Mouse (Mus musculus): Measurements from ENCODE around the gene Aprt. TPM values are rescaled to one million over a fixed set of nuclear protein-coding genes. Genes with fewer than 3 reads are reported as not detected.

Gene Aprt
- total RNA-seq (2017): 80.7 and 87.1 TPM in 2 replicates

DNA sequence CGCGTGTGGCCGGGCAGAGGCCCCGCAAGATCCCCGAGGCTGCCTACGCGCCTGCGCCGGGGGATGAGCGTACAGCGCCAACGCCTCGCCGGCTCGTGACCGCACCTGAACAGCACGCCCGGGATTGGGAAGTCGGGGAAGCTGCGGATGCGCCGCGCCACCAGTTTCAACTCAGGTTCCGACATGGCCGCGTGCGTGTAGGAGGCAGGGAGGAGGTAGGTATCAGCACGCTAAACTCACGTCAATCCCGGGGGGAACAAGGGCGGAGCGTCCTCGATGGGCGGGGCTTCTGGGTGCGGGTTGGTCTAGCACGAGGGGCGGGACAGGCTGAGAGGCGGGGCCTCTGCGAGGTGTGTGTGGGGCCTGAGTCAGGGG is at the start of gene Aprt:
Gene Aprt, minus strand, starts transcription at position 262 of the 375 bp plus-strand sequence.
- ATAC-seq (replicated peaks in 1 of 2; ENCODE audit: insufficient read depth in 1 of 2, low FRiP score in 2 of 2, low TSS enrichment in 1 of 2, low read depth in 1 of 2, poor library complexity in 2 of 2, severe bottlenecking in 2 of 2): peak; percentile 88 to 96

DNA sequence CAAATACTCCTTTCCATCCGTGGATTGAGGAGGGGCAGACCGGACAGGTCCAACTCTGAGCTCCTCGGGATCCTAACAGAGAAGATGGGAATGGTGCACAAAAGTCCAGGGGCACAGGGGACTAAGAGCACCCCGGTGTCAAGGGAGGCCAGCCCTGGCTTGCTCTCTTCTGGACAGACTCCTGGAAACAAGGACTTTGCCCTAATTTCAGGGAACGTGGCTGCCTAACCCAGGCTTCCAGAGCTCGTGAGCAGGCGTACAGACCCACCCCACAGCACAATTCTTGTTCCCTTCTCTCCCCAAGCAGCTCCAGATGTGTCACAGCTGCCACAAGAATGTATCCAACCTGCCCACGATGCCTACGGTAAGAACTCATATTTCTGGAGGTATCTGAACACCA is 49.1 kb upstream of the Aprt start:
- ATAC-seq (replicated peaks in 1 of 2; ENCODE audit: insufficient read depth in 1 of 2, low FRiP score in 2 of 2, low TSS enrichment in 1 of 2, low read depth in 1 of 2, poor library complexity in 2 of 2, severe bottlenecking in 2 of 2): no peak

DNA sequence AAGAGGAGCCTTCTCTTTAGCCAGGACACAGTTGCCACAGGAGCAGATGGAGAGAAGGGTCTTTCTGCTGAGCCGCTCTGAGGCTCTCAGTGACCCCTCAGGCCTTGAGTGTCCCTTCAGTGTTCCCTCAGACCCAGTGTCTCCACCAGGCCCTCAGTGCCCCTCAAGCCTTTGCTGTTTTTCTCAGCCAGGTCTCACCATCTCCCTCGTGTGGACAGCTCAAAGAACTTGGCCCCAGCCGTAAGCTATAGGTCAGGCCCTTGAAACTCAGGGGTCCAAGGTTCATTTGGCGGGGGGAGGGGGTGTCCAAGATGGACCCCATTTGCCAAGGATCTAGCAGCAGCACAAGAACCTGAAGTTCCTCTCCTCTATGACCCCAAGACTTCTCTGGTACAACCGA is 47.9 kb upstream of the Aprt start:
- no peak for ATAC-seq (replicated peaks in 1 of 2; ENCODE audit: insufficient read depth in 1 of 2, low FRiP score in 2 of 2, low TSS enrichment in 1 of 2, low read depth in 1 of 2, poor library complexity in 2 of 2, severe bottlenecking in 2 of 2)

DNA sequence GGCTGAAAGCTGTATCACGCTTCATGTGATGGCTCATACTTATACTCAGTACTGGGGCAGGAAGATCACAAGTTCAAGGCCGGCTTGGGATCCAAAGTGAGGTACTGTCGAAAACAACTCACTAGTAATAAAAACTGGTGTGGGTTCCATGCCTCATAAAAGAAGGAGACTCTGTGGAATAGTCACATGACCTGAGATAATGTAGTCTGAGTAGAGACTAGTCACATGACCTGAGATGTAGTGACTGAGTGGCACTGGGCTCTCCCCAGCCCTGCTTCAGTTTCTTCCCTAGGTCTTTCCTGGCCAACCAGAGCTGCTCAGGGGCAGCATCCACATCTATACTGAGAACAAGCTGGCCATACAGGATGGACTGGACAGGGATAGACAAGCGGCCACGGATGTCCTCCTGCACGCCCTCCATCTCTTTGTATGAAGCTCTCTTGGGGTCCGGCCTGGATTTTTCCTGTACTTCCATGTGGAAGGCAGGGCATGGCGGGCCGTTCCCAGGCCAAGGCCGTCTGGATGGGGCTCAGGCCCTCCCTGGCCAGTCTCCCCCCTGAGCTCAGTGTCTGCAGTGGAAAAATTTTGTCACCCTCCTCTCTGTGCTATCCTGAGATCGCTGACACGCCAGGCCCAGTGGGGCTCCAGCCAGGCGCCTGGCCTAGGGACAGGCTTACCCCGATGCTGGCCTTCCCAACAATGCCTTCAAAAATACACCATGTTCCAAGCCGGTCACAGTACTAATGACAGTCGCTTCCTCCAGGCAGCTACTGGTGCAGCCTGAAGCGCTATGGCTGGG is 47.3 kb upstream of the Aprt start:
- ATAC-seq (replicated peaks in 1 of 2; ENCODE audit: insufficient read depth in 1 of 2, low FRiP score in 2 of 2, low TSS enrichment in 1 of 2, low read depth in 1 of 2, poor library complexity in 2 of 2, severe bottlenecking in 2 of 2): no peak

DNA sequence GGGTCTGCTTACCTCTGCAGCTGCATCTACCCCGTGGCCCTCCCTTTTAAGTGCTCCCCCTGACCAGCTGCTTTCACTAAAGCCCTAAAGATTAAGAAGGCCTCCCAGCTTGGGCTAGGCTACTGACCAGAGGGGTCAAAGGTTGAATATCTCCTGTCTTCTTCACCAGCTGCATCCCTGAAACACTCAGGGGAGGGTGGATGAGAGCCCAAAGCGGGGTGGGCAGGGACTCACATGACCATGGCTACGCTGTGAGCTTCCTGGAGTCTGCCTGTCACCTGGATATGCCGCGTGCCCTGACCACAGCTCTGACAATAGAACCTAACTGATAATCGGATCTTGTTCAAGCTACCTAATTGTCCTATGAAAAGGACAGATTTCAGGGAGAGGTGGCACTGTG is 46.0 kb upstream of the Aprt start, which contains the start of gene Pabpn1l:
Gene Pabpn1l, minus strand, starts transcription at position 13 of the 400 bp plus-strand sequence.
- ATAC-seq (replicated peaks in 1 of 2; ENCODE audit: insufficient read depth in 1 of 2, low FRiP score in 2 of 2, low TSS enrichment in 1 of 2, low read depth in 1 of 2, poor library complexity in 2 of 2, severe bottlenecking in 2 of 2): no peak

DNA sequence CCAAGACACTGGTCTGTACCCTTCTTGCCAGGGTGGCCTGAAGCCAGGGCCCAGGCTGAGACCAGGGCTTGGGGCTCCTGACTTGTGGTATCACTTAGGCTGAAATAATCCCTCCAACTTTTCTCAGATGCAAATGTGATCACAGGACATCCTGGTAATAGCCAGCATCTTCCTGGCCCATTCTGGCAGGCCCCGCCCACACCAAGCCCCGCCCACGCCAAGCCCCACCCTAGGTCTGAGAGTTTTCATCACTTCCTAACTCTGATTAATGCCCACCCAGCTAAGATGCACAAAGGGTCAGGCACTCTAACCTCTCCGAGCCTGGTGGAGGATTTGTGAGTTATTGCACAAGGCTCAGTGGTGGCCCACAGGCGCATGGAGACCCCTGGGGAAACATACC is 43.7 kb upstream of the Aprt start:
- no peak for ATAC-seq (replicated peaks in 1 of 2; ENCODE audit: insufficient read depth in 1 of 2, low FRiP score in 2 of 2, low TSS enrichment in 1 of 2, low read depth in 1 of 2, poor library complexity in 2 of 2, severe bottlenecking in 2 of 2)

DNA sequence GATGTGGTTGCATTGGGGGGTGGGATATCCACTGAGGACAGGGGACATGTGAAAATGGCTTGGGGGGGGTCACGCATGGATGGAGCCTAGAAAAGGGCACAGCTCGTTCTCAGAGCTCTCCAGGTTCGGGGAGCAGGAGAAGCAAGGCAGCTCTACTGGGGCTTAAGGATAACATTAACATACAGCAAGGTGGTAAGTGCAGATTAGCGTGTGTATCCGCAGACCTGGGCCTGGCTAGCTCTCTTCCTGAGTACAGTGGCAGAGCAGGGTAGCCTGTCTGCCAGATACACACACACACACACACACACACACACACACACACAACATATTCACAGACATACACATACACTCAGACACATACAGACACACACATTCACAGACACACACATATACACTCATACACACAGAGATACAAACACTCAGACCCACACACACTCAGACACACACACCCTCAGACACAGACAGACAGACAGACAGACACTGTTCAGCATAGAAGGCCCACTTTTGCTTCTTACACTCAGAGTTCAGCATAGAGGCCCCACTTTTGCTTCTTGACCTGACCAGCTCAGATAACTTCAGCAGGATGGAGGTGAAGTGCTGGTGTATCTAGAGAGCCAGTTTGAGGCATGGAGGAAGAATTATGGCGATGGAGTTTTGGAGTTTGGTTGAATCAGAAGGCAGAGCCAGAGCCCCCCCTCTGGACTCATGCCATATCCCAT is 42.1 kb upstream of the Aprt start:
- no peak for ATAC-seq (replicated peaks in 1 of 2; ENCODE audit: insufficient read depth in 1 of 2, low FRiP score in 2 of 2, low TSS enrichment in 1 of 2, low read depth in 1 of 2, poor library complexity in 2 of 2, severe bottlenecking in 2 of 2)

DNA sequence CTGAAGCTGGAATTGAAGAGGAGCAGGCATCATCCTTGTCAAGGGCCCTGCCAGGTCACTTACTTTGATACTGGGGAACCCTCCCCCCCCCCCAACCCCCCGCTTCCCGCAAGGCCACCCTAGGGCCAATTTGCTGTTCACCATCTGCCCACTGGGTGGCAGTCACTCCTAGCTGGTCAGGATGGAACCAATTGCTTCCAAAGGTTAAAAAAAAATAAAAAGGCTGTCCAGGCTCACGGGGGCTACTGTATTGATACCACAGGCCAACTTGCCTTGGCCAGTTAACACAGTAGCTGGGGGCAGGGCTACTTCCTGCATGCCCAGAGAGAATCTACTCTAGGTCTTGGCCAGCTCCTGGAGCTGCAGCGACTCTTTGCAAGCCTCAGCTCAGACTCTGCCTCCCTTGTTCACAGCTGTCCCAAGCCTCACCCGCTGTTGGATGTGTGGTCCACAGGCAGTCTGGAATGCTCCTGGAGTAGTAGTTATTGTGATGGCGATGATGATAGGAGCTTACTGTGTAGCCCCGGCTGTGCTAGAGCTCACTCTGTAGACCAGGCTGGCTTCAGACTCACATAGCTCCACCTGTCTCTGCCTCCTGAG is 41.3 kb upstream of the Aprt start:
- peak; percentile 68; a peak in 3 of 4 replicates for ATAC-seq (replicated peaks in 1 of 2; ENCODE audit: insufficient read depth in 1 of 2, low FRiP score in 2 of 2, low TSS enrichment in 1 of 2, low read depth in 1 of 2, poor library complexity in 2 of 2, severe bottlenecking in 2 of 2)

DNA sequence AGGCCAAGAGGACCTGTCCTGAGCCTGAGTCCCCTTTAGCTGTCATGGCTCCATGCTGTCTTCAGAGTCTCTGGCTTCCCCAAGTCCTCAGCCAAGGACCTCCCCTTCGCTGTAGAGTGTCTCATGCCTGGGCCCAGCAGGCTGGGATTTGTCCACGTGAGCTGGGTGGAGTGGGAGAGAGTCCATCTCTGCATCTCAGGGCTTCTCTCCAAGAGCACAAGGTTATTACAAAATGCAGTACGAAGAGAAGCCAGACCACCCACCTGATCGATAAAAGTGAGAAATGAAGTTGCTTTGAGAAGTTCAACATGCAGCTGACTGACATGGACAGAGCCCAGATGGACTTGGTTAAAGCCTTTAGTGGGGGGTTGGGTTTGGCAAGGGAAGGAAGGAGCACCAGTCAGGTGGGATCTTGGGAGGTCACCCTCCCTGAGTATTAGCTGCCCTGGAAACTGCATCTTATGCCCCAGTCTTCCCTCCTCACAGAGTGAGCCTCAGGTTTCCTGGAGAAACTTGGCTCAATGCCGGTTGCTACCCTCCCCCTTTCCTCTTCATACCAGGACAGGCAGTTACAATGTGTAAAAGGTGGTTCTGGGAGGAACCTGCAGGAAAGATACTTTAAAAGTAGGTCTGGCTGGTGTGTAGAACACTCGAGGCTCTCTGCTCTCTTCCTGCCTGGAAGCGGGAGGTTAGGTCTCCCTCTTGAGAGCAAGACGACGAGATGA is 39.6 kb upstream of the Aprt start:
- ATAC-seq (replicated peaks in 1 of 2; ENCODE audit: insufficient read depth in 1 of 2, low FRiP score in 2 of 2, low TSS enrichment in 1 of 2, low read depth in 1 of 2, poor library complexity in 2 of 2, severe bottlenecking in 2 of 2): no peak

DNA sequence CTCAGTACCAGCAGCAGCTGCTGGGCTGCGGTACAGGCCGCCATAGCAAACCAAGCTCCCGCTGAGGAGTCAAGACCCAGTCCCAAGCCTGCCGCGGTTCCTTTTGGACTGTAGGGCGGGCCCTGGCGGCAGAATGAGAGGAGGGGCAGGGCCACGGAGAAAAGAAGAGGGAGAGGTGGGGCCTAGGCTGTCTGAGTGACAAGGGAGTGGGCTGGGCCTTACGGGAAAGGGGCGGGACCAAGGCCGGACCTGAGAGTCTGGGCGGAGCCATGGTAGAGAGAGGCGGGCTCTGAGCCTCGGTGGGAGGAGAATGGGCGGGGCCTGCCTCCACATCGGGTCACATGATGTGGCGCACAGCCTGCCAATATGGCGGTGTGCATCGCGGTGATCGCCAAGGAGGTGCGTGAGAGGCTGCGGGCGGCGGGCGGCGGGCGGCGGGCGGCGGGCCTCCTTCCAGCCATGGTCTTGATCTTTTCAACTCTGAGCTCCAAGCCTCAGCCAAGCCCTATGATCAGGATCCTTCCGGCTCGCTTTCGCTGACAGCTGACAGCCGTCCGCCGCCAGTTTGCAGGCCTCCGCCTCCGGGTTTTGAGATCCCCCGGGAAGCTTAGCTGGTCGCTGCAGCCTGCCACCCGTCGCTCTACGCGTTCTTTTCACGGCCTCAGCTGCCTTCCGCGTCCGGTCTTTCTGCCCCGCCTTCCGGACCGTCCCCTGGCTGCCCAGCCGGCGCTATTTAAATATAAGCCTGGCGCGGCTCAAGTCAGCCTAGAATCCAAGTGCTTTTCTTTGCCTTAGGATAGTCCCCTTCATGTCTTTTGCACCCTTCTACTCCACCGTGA is 34.8 kb upstream of the Aprt start, which contains the start of the genes Galns and Trappc2l:
Gene Galns, minus strand, starts transcription at position 169 of the 839 bp plus-strand sequence.
Gene Trappc2l, plus strand, starts transcription at position 346 of the 839 bp plus-strand sequence.
- peak; percentile 97 to 98 for ATAC-seq (replicated peaks in 1 of 2; ENCODE audit: insufficient read depth in 1 of 2, low FRiP score in 2 of 2, low TSS enrichment in 1 of 2, low read depth in 1 of 2, poor library complexity in 2 of 2, severe bottlenecking in 2 of 2)

DNA sequence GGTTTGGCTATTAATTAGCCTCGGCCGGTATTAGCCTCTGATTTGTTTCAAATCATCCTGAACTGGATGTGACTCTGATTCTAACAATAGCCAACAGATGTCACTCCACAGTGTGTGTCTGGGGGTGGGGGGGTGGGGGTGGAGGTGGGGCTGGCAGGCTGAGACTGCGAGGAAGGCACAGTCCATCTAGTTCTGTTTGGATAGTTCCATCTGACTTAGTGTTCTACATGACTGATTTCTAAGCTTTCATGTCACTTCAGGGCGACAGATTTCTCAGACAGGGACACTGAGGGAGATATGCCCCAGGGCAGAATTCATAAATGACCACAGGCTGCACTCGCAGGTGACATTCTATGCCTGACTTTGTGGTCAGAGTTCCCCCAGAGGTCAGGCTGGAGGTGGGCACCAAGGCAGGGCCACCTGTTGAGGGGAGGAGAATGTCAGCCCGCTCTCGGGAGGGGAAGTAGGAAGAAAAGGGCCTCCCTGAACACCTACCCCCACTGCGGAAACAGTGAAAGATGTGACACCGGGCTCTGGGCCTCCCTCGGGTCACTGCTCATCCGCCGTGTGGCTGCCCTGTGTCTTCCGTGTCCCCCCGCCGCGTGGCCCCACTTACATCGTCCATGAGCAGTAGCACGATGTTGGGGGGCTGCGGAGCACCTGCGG is 34.0 kb upstream of the Aprt start:
- ATAC-seq (replicated peaks in 1 of 2; ENCODE audit: insufficient read depth in 1 of 2, low FRiP score in 2 of 2, low TSS enrichment in 1 of 2, low read depth in 1 of 2, poor library complexity in 2 of 2, severe bottlenecking in 2 of 2): peak; percentile 25 to 45

DNA sequence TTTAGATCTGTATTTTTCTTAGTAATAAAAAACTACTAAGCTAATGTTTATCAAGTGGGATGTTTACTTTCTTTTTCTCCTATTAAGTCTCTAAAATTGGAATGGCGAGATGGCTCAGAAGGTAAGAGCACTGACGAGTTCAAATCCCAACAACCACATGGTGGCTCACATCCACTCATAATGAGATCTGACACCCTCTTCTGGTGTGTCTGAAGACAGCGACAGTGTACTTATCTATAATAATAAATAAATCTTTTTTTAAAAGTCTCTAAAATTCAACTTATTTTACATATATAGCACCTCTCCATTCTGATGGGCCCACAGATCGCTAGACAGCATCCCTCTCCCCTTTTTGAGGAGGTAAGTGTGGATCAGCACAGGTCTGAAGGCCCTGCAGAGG is 33.5 kb upstream of the Aprt start:
- ATAC-seq (replicated peaks in 1 of 2; ENCODE audit: insufficient read depth in 1 of 2, low FRiP score in 2 of 2, low TSS enrichment in 1 of 2, low read depth in 1 of 2, poor library complexity in 2 of 2, severe bottlenecking in 2 of 2): no peak

DNA sequence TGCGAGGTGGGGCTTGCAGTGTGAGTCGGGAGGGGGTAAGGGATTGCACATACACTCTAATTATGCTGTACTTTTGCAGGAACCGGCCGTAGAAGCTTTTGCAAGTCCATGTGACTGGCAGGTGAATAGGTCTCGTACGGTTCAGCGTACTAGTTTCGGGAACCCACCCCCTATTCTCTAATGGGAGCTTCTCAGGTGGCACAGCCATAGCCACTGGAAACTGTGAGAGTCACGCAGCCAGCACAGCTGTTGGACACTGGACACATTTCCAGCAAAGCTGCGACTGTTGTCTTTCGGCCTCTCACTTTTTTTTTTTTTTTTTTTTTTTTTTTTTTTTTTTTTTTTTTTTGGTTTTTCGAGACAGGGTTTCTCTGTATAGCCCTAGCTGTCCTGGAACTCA is 30.1 kb upstream of the Aprt start:
- ATAC-seq (replicated peaks in 1 of 2; ENCODE audit: insufficient read depth in 1 of 2, low FRiP score in 2 of 2, low TSS enrichment in 1 of 2, low read depth in 1 of 2, poor library complexity in 2 of 2, severe bottlenecking in 2 of 2): no peak

DNA sequence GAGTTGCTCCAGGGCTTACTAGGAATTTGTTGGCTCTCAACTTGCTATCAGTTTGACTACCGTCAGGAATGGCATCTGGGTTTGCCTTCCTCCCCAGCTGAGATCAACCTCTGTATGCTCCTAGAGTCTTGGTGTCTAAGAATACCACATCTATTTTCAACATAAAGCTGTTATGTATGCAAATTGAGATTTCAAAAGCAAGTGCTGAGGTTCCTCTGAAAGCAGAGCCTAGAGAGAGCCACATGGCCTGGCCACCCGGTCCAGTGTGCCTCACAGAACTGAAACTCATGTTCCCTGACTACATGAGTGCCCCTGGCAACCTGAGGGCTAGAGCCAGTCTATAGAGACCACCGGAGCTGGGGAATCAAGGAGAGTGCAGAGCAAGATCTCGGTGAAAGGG is 28.7 kb upstream of the Aprt start:
- ATAC-seq (replicated peaks in 1 of 2; ENCODE audit: insufficient read depth in 1 of 2, low FRiP score in 2 of 2, low TSS enrichment in 1 of 2, low read depth in 1 of 2, poor library complexity in 2 of 2, severe bottlenecking in 2 of 2): no peak

DNA sequence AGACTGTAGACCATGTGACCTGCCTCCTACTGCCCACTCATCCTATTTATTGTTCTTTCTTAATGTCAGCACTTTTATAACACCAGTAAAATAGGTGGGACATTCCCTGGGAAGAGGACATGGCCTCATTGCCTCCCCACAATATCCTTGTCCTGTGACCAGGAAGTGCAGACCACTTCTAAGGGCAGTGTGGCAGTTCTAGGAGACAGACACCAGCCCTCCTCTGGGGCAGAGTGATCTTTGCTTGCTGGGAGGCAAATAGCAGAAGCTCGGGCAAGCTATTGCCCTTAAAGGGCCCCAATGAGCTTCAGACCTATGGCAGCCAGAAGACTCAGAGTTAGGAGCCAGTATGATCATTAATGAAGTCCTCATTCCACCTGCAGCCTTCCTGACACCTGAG is 27.9 kb upstream of the Aprt start:
- no peak for ATAC-seq (replicated peaks in 1 of 2; ENCODE audit: insufficient read depth in 1 of 2, low FRiP score in 2 of 2, low TSS enrichment in 1 of 2, low read depth in 1 of 2, poor library complexity in 2 of 2, severe bottlenecking in 2 of 2)

DNA sequence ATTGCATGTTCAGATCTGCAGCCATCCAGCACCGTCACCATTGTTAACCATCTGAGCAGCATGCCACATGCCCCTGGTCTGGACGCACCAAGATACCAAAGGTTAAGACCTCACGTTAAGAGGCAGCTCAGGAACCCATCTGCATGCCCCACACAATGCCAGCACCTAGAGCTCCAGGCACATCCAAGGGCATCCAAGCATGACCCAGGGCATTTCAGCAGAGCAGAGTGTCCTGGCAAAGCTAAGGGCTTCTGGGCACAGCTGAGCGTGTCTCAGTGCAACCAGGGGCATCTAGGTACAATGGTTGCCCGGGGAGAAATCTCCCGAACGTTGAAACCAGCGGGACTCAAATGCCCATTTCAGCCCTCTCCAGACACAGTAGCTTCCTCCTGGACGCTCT is 24.0 kb upstream of the Aprt start:
- no peak for ATAC-seq (replicated peaks in 1 of 2; ENCODE audit: insufficient read depth in 1 of 2, low FRiP score in 2 of 2, low TSS enrichment in 1 of 2, low read depth in 1 of 2, poor library complexity in 2 of 2, severe bottlenecking in 2 of 2)

Data from hematopoietic stem cell, adult 5-6 weeks (primary cell).